13 mouse cellular contexts compared by ENCODE assay signal in genomic region chr1:168231548-168232429, GRCm38 (mm10).
A peak's percentile ranks its signal among the peaks of the same experiment; 100 is the strongest.
DNase-seq lines count a peak whose midpoint lies in the region; ATAC-seq and TF ChIP-seq lines count a peak whose summit lies in the region.
"Had no signal": no experiment of that assay in that cellular context is flagged by ENCODE, and none has a peak within 500 bp of the region (broad histone marks: within the 10 kb centered on the region; RNA-seq: fewer than 3 reads in every experiment).

No protein-coding gene starts in this region.

- no peak overlapping the region for H3K4me3 ChIP-seq in forebrain, postnatal 0 days (ENCODE audit: low read depth, low read length)
- H3K4me3 ChIP-seq in forebrain, embryonic 14.5 days (ENCODE audit: low read depth, low read length): no peak overlapping the region
- no peak overlapping the region for H3K4me3 ChIP-seq in kidney, postnatal 0 days (replicated peaks; ENCODE audit: low read depth, low read length)
- H3K4me3 ChIP-seq in liver, postnatal 0 days (ENCODE audit: low read depth, low read length): no peak overlapping the region
- H3K4me3 ChIP-seq: heart, embryonic 15.5 days; liver, embryonic 15.5 days; midbrain, embryonic 15.5 days had no signal

- no peak for TF ChIP-seq EP300 in liver, postnatal 0 days (IDR thresholded peaks at IDR 0.05; ENCODE audit: low read depth)

- no peaks in the 10 kb centered on the region for H3K27me3 ChIP-seq in forebrain, postnatal 0 days (ENCODE audit: insufficient read depth, low read length)
- no peaks in the 10 kb centered on the region for H3K27me3 ChIP-seq in forebrain, embryonic 14.5 days (replicated peaks; ENCODE audit: control insufficient read depth, insufficient read depth, low read length)
- H3K27me3 ChIP-seq in kidney, postnatal 0 days (ENCODE audit: insufficient read depth, low read length): no peaks in the 10 kb centered on the region
- H3K27me3 ChIP-seq in liver, postnatal 0 days (ENCODE audit: insufficient read depth, low read length): no peaks in the 10 kb centered on the region
- H3K27me3 ChIP-seq: heart, embryonic 15.5 days; liver, embryonic 15.5 days; midbrain, embryonic 15.5 days had no signal

- H3K4me2 ChIP-seq in forebrain, postnatal 0 days (ENCODE audit: low read depth): no peak overlapping the region
- H3K4me2 ChIP-seq in forebrain, embryonic 14.5 days (ENCODE audit: low read length): no peak overlapping the region
- H3K4me2 ChIP-seq in kidney, postnatal 0 days (ENCODE audit: low read length): no peak overlapping the region
- H3K4me2 ChIP-seq in liver, postnatal 0 days (ENCODE audit: low read depth, low read length): no peak overlapping the region
- H3K4me2 ChIP-seq: heart, embryonic 15.5 days; liver, embryonic 15.5 days; midbrain, embryonic 15.5 days had no signal

- WGBS in forebrain, postnatal 0 days: 89% methylated on average over 11 of the region's 11 CpGs
- 92% methylated on average over 11 of the region's 11 CpGs for WGBS in forebrain, embryonic 14.5 days
- 81% methylated on average over 11 of the region's 11 CpGs for WGBS in kidney, postnatal 0 days
- 82% methylated on average over 11 of the region's 11 CpGs for WGBS in liver, postnatal 0 days (ENCODE audit: insufficient replicate concordance)

- H3K36me3 ChIP-seq in forebrain, postnatal 0 days (ENCODE audit: insufficient read depth): no peaks in the 10 kb centered on the region
- 0 out of 2 replicates have a peak, but pooled peaks cover 5% of the 10 kb centered on the region for H3K36me3 ChIP-seq in forebrain, embryonic 14.5 days (ENCODE audit: control insufficient read depth, insufficient read depth, low read length)
- no peaks in the 10 kb centered on the region for H3K36me3 ChIP-seq in kidney, postnatal 0 days (ENCODE audit: insufficient read depth, low read length)
- H3K36me3 ChIP-seq in liver, postnatal 0 days (replicated peaks; ENCODE audit: insufficient read depth, low read length): no peaks in the 10 kb centered on the region
- H3K36me3 ChIP-seq: heart, embryonic 15.5 days; liver, embryonic 15.5 days; midbrain, embryonic 15.5 days had no signal

- peak; percentile 22; the same call in 1 of the 2 replicates for TF ChIP-seq CTCF in forebrain, postnatal 0 days (IDR thresholded peaks at IDR 0.05; ENCODE audit: low read depth)
- peak; percentile 26; the same call in 1 of the 2 replicates for TF ChIP-seq CTCF in kidney, postnatal 0 days (IDR thresholded peaks at IDR 0.05; ENCODE audit: low read depth)
- TF ChIP-seq CTCF in liver, postnatal 0 days (IDR thresholded peaks at IDR 0.05; ENCODE audit: low read depth): 0 out of 2 replicates have a peak, but pooled peaks have one; percentile 25

- H3K9ac ChIP-seq in forebrain, postnatal 0 days: no peak overlapping the region
- H3K9ac ChIP-seq in forebrain, embryonic 14.5 days (ENCODE audit: low read length): no peak overlapping the region
- no peak overlapping the region for H3K9ac ChIP-seq in kidney, postnatal 0 days (ENCODE audit: low read depth, low read length)
- H3K9ac ChIP-seq in liver, postnatal 0 days (replicated peaks): no peak overlapping the region
- H3K9ac ChIP-seq: heart, embryonic 15.5 days; liver, embryonic 15.5 days; midbrain, embryonic 15.5 days had no signal

- no peak for DNase-seq in forebrain, postnatal 0 days
- DNase-seq in forebrain, embryonic 14.5 days (ENCODE audit: low spot score): no peak
- no peak for DNase-seq in kidney, postnatal 0 days (ENCODE audit: low spot score)
- no peak for DNase-seq in kidney, adult 11 months
- DNase-seq in liver, postnatal 0 days: no peak
- DNase-seq in right cerebral cortex, postnatal 10 days (ENCODE audit: low spot score in 2 of 2): no peak
- no peak for DNase-seq in retina, postnatal 1 day
- DNase-seq: kidney, adult 8-10 months; thymus, adult 18-20 months had no signal

- H3K9me3 ChIP-seq in forebrain, postnatal 0 days (ENCODE audit: low read length): no peaks in the 10 kb centered on the region
- no peaks in the 10 kb centered on the region for H3K9me3 ChIP-seq in forebrain, embryonic 14.5 days (replicated peaks; ENCODE audit: control insufficient read depth, low read length)
- H3K9me3 ChIP-seq in kidney, postnatal 0 days (replicated peaks; ENCODE audit: low read length): no peaks in the 10 kb centered on the region
- H3K9me3 ChIP-seq in liver, postnatal 0 days (ENCODE audit: low read length): no peaks in the 10 kb centered on the region
- H3K9me3 ChIP-seq: heart, embryonic 15.5 days; liver, embryonic 15.5 days; midbrain, embryonic 15.5 days had no signal

- H3K27ac ChIP-seq in forebrain, postnatal 0 days (ENCODE audit: low read depth, low read length): no peak overlapping the region
- H3K27ac ChIP-seq in forebrain, embryonic 14.5 days (ENCODE audit: low read depth, low read length): no peak overlapping the region; the same call in 1 of the 2 replicates
- no peak overlapping the region for H3K27ac ChIP-seq in kidney, postnatal 0 days
- H3K27ac ChIP-seq in liver, postnatal 0 days (ENCODE audit: low read depth): no peak overlapping the region
- H3K27ac ChIP-seq: liver, embryonic 15.5 days had no signal

- H3K4me1 ChIP-seq in forebrain, postnatal 0 days (ENCODE audit: insufficient read depth): peaks cover 21% of the 10 kb centered on the region
- peaks cover 30% of the 10 kb centered on the region for H3K4me1 ChIP-seq in forebrain, embryonic 14.5 days (ENCODE audit: control insufficient read depth, insufficient read depth, low read length)
- H3K4me1 ChIP-seq in kidney, postnatal 0 days (replicated peaks; ENCODE audit: insufficient read depth, low read length): peaks cover 10% of the 10 kb centered on the region
- H3K4me1 ChIP-seq in liver, postnatal 0 days (ENCODE audit: insufficient read depth): no peaks in the 10 kb centered on the region
- H3K4me1 ChIP-seq: liver, embryonic 15.5 days had no signal

- no peak for ATAC-seq in forebrain, postnatal 0 days
- no peak for ATAC-seq in forebrain, embryonic 14.5 days
- 0 out of 2 replicates have a peak, but pooled peaks have one; percentile 14 for ATAC-seq in kidney, postnatal 0 days (replicated peaks; ENCODE audit: low FRiP score, low read depth)
- ATAC-seq in common myeloid progenitor, adult 5-6 weeks (replicated peaks; ENCODE audit: low read depth, poor library complexity, severe bottlenecking): 0 out of 2 replicates have a peak, but pooled peaks have one; percentile 20
- ATAC-seq in liver, postnatal 0 days: no peak
- ATAC-seq: midbrain, embryonic 15.5 days had no signal

Comparison
In these comparisons a context has a peak if more than half of its experiments do, and no peak if none do; other contexts are left out.
1. ATAC-seq: peak in kidney, postnatal 0 days (single experiment) and common myeloid progenitor, adult 5-6 weeks (single experiment); none in forebrain, postnatal 0 days (single experiment), forebrain, embryonic 14.5 days (single experiment) and liver, postnatal 0 days (single experiment).
2. Peak in every context shown above with its lines, with median percentiles within 50 percentile points of each other: CTCF ChIP-seq.